Mouse (Mus musculus) embryonic facial prominence, embryonic 15.5 days (tissue): ENCODE data around the gene Tspear. TPM values are rescaled to one million over a fixed set of nuclear protein-coding genes. Genes with fewer than 3 reads are reported as not detected.
"Not testable (repeated sequence)": the region's sequence is repeated elsewhere in the genome, so short reads cannot be mapped to it uniquely, and the experiment has no call there.

Source experiments
- ATAC-seq: fragments of 200-750 bp; cut with Nextera tagmentation; 2 replicates; pipeline ENCODE4 v1.8.0; 2017; ENCODE audit warnings: low read depth, moderate TSS enrichment; ENCODE audit not compliant: insufficient number of reproducible peaks, low FRiP score, low TSS enrichment
- H3K27ac ChIP-seq: fragments of 300-500 bp; sonication (generic); replicated peaks from 2 replicates; pipeline ENCODE4 v1.5.1; 2015; ENCODE audit warnings: mild to moderate bottlenecking, inconsistent platforms
- H3K27me3 ChIP-seq: fragments of 300-500 bp; sonication (generic); 2 replicates; pipeline ENCODE4 v1.6.1; 2015; ENCODE audit warnings: inconsistent platforms
- H3K36me3 ChIP-seq: fragments of 300-500 bp; sonication (generic); 2 replicates; pipeline ENCODE4 v1.6.1; 2015; ENCODE audit warnings: mild to moderate bottlenecking, inconsistent platforms
- H3K4me1 ChIP-seq: fragments of 300-500 bp; sonication (generic); 2 replicates; pipeline ENCODE4 v1.6.1; 2015; ENCODE audit warnings: inconsistent platforms
- H3K4me2 ChIP-seq: fragments of 300-500 bp; sonication (generic); replicated peaks from 2 replicates; pipeline ENCODE4 v1.6.1; 2015; ENCODE audit warnings: mild to moderate bottlenecking, inconsistent platforms
- H3K4me3 ChIP-seq: fragments of 300-500 bp; sonication (generic); replicated peaks from 2 replicates; pipeline ENCODE4 v1.5.1; 2015; ENCODE audit warnings: mild to moderate bottlenecking, inconsistent platforms
- H3K9ac ChIP-seq: fragments of 300-500 bp; sonication (generic); 2 replicates; pipeline ENCODE4 v1.6.1; 2015; ENCODE audit warnings: inconsistent platforms
- H3K9me3 ChIP-seq: fragments of 300-500 bp; sonication (generic); replicated peaks from 2 replicates; pipeline ENCODE4 v1.6.1; 2016; ENCODE audit warnings: inconsistent platforms
- WGBS: fragments of 180-500 bp; shearing (Covaris S2); methylation state at CpG from one replicate; pipeline ENCODE4 v1.1.7; 2015; 5-methylcytosine and 5-hydroxymethylcytosine counted together
- polyA plus RNA-seq: library from polyadenylated mRNA; unstranded; fragments of >200 nt; fragmentation: Nextera tagmentation; extraction: Ambion mirVana; gene quantifications from 2 replicates; pipeline ENCODE4 v1.2.1, GENCODE M21; 2015

The Tspear gene
- polyA plus RNA-seq, 1 experiment from 2014 or later: 3.4 TPM

- H3K4me1 ChIP-seq: peaks cover 7% of the 10 kb centered on the region; the same call in 1 of the 2 replicates
- no peaks in the 10 kb centered on the region for H3K27me3 ChIP-seq
- H3K9ac ChIP-seq: no peak overlapping the region
- no peaks in the 10 kb centered on the region for H3K36me3 ChIP-seq
- ATAC-seq: no peak
- WGBS: 14% methylated on average over 3 of the region's 3 CpGs
- H3K4me3 ChIP-seq: no peak overlapping the region
- no peak overlapping the region for H3K27ac ChIP-seq
- H3K4me2 ChIP-seq: no peak overlapping the region
- no peaks in the 10 kb centered on the region for H3K9me3 ChIP-seq
These were observed 111.3 kb downstream of the Tspear start for GRCm38 (mm10) chr10:77797677-77798076.

DNA sequence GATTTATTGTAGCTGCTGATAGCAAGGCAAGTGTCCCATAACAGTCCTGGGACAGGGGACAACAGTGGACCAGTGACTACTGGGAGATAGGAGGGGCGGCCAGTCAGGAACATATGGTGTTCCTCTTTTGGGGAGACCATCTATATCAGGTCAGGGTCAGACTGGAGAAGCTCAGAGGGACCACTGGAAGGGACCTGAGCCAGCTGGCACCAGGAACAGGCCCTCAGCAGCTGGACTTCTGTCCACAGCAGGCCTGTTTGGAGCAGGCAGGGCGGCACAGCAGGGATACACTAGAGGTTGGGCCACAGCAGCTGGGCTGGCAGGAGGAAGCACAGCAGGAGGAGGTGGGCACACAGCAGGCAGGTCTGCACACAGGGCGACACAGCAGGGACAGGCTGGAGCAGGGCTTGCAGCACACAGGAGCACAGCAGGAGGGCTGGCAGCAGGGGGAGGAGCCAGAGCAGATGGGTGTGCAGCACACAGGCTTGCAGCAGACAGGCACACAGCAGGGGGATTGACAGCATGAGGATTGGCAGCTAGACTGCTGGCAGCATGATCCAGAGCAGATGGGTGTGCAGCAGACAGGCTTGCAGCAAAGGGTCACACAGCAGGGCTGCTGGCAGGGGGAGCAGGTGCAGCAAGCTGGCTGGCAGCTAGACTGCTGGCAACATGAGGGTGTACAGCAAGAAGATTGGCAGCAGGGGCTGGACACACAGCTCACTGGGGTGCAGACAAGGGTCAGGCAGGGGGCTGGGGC, 112.0 kb downstream of the Tspear start:
- H3K27me3 ChIP-seq, ATAC-seq, H3K4me3 ChIP-seq, H3K9ac ChIP-seq, H3K27ac ChIP-seq, H3K36me3 ChIP-seq, H3K9me3 ChIP-seq, H3K4me2 ChIP-seq, H3K4me1 ChIP-seq: not testable (repeated sequence)
- WGBS: 34% methylated on average over 3 of the region's 3 CpGs

GRCm38 (mm10) chr10:77798921-77799508, 112.6 kb downstream of the Tspear start, which contains the start of gene Gm19668:
TSS of gene Gm19668 (minus strand) at chr10:77799133.
- no peak for ATAC-seq
- no peaks in the 10 kb centered on the region for H3K36me3 ChIP-seq
- WGBS: 55% methylated on average over 8 of the region's 8 CpGs
- no peak within 1 kb of the TSS for H3K9ac ChIP-seq
- H3K9me3 ChIP-seq: no peaks in the 10 kb centered on the region
- no peak within 1 kb of the TSS for H3K4me3 ChIP-seq
- peaks cover 7% of the 10 kb centered on the region; the same call in 1 of the 2 replicates for H3K4me1 ChIP-seq
- no peak within 1 kb of the TSS for H3K27ac ChIP-seq
- no peaks in the 10 kb centered on the region for H3K27me3 ChIP-seq
- no peak within 1 kb of the TSS for H3K4me2 ChIP-seq

- H3K27ac ChIP-seq: no peak overlapping the region
- H3K36me3 ChIP-seq: no peaks in the 10 kb centered on the region
- no peak for ATAC-seq
- WGBS: 74% methylated on average over 3 of the region's 3 CpGs
- no peaks in the 10 kb centered on the region for H3K4me1 ChIP-seq
- no peak overlapping the region for H3K9ac ChIP-seq
- H3K4me3 ChIP-seq: no peak overlapping the region
- H3K27me3 ChIP-seq: no peaks in the 10 kb centered on the region
- H3K4me2 ChIP-seq: no peak overlapping the region
- no peaks in the 10 kb centered on the region for H3K9me3 ChIP-seq
These were observed 117.7 kb downstream of the Tspear start for GRCm38 (mm10) chr10:77804095-77804494.

DNA sequence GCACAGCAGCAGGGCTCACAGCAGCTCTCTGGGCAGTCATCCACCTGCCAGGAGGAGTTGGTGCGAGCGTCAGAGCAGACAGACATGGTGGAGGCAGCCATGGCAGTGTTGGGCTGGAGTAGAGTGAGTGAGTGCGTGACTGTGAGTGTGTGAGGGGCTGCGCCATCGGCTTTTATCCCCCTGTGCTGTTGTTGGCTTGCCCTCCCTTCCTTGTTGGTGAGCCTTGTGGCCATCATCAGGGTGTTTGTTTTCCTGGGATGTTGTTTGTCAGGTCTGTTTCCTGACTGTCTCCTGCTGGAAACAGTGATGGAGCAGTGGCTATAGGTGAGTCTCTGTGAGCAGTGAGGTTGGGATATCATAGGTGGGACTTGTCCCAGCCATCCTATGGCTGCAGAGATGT, 125.4 kb downstream of the Tspear start, which contains the start of gene Gm9507:
Gene Gm9507 (minus strand): TSS at position 101 of the 400 bp plus-strand sequence.
- no peaks in the 10 kb centered on the region for H3K9me3 ChIP-seq
- 61% methylated on average over 5 of the region's 5 CpGs for WGBS
- H3K4me2 ChIP-seq: no peak within 1 kb of the TSS
- H3K4me3 ChIP-seq: no peak within 1 kb of the TSS
- no peak within 1 kb of the TSS for H3K27ac ChIP-seq
- H3K36me3 ChIP-seq: no peaks in the 10 kb centered on the region
- H3K9ac ChIP-seq: no peak within 1 kb of the TSS
- H3K4me1 ChIP-seq: no peaks in the 10 kb centered on the region
- no peaks in the 10 kb centered on the region for H3K27me3 ChIP-seq
- ATAC-seq: no peak

- no peaks in the 10 kb centered on the region for H3K9me3 ChIP-seq
- no peaks in the 10 kb centered on the region for H3K4me1 ChIP-seq
- no peak within 1 kb of the TSS for H3K27ac ChIP-seq
- H3K36me3 ChIP-seq: no peaks in the 10 kb centered on the region
- no peak for ATAC-seq
- no peaks in the 10 kb centered on the region for H3K27me3 ChIP-seq
- H3K4me3 ChIP-seq: no peak within 1 kb of the TSS
- 48% methylated on average over 3 of the region's 4 CpGs for WGBS
- no peak within 1 kb of the TSS for H3K9ac ChIP-seq
- H3K4me2 ChIP-seq: no peak within 1 kb of the TSS
These were observed 128.0 kb downstream of the Tspear start, which contains the start of gene Gm2696 for GRCm38 (mm10) chr10:77814382-77814781. TSS of gene Gm2696 (plus strand) at chr10:77814682.

- ATAC-seq: no peak
- 36% methylated on average over 5 of the region's 5 CpGs for WGBS
- Histone ChIP-seq H3K36me3 (no peaks in the 10 kb centered on the region), H3K9ac (no peak overlapping the region), H3K27me3 (no peaks in the 10 kb centered on the region), H3K27ac (no peak overlapping the region), H3K4me1 (no peaks in the 10 kb centered on the region), H3K4me3 (no peak overlapping the region), H3K9me3 (no peaks in the 10 kb centered on the region), H3K4me2 (no peak overlapping the region)
These were observed 129.1 kb downstream of the Tspear start for GRCm38 (mm10) chr10:77815514-77815913.

DNA sequence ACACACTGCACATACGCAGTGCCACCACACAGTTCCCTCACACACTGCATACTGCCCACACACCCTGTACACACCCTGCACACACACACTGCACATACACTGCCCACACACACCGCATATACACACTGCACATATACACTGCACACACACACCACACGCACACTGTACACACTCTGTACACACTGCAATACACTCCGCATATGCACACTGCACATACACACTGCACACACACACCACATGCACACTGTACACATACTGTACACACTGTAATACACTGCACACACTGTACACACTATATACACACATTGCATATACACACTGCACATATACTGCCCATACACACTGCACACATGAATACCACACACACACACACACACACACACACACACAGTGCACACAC, 132.2 kb downstream of the Tspear start:
- peak; percentile 37; the same call in 1 of the 2 replicates for ATAC-seq
- no peak overlapping the region for H3K4me3 ChIP-seq
- 95% methylated on average over 4 of the region's 4 CpGs for WGBS

GRCm38 (mm10) chr10:77819203-77819602, 132.8 kb downstream of the Tspear start:
- no peak for ATAC-seq
- no peaks in the 10 kb centered on the region for H3K4me1 ChIP-seq
- no peak overlapping the region for H3K9ac ChIP-seq
- no peaks in the 10 kb centered on the region for H3K27me3 ChIP-seq
- no peak overlapping the region for H3K4me2 ChIP-seq
- WGBS: 24% methylated on average over 4 of the region's 4 CpGs
- no peaks in the 10 kb centered on the region for H3K9me3 ChIP-seq
- H3K4me3 ChIP-seq: no peak overlapping the region
- no peaks in the 10 kb centered on the region for H3K36me3 ChIP-seq
- H3K27ac ChIP-seq: no peak overlapping the region

More for the DNA sequence above, 132.2 kb downstream of the Tspear start:
- no peaks in the 10 kb centered on the region for H3K4me1 ChIP-seq
- H3K9me3 ChIP-seq: no peaks in the 10 kb centered on the region
- H3K27me3 ChIP-seq: no peaks in the 10 kb centered on the region
- H3K4me2 ChIP-seq: no peak overlapping the region
- no peak overlapping the region for H3K27ac ChIP-seq
- H3K9ac ChIP-seq: no peak overlapping the region
- H3K36me3 ChIP-seq: no peaks in the 10 kb centered on the region

GRCm38 (mm10) chr10:77826951-77827350, 140.6 kb downstream of the Tspear start, which contains the start of gene Krtap10-4:
TSS of gene Krtap10-4 (minus strand) at chr10:77827095.
- no peak for ATAC-seq
- Histone ChIP-seq H3K4me1 (no peaks in the 10 kb centered on the region), H3K4me3 (no peak within 1 kb of the TSS), H3K27me3 (no peaks in the 10 kb centered on the region), H3K9me3 (no peaks in the 10 kb centered on the region), H3K36me3 (no peaks in the 10 kb centered on the region), H3K27ac (no peak within 1 kb of the TSS), H3K9ac (no peak within 1 kb of the TSS), H3K4me2 (no peak within 1 kb of the TSS)
- 53% methylated on average over 6 of the region's 6 CpGs for WGBS

GRCm38 (mm10) chr10:77835647-77836046, 149.3 kb downstream of the Tspear start, which contains the start of gene Krtap10-10:
TSS of gene Krtap10-10 (plus strand) at chr10:77835947.
- ATAC-seq: no peak
- 54% methylated on average over 9 of the region's 9 CpGs for WGBS
- H3K9me3 ChIP-seq: no peaks in the 10 kb centered on the region
- H3K4me2 ChIP-seq: no peak within 1 kb of the TSS
- no peaks in the 10 kb centered on the region for H3K36me3 ChIP-seq
- H3K27ac ChIP-seq: no peak within 1 kb of the TSS
- no peak within 1 kb of the TSS for H3K9ac ChIP-seq
- no peaks in the 10 kb centered on the region for H3K4me1 ChIP-seq
- H3K27me3 ChIP-seq: no peaks in the 10 kb centered on the region
- H3K4me3 ChIP-seq: no peak within 1 kb of the TSS
